Mouse (Mus musculus) forebrain, embryonic 12.5 days (tissue): Measurements from ENCODE around the gene Kat2b. TPM values are rescaled to one million over a fixed set of nuclear protein-coding genes. Genes with fewer than 3 reads are reported as not detected.
"Not testable (repeated sequence)": the region's sequence is repeated elsewhere in the genome, so short reads cannot be mapped to it uniquely, and the experiment has no call there.

Experiments
- ATAC-seq: fragments of 200-750 bp; cut with Nextera tagmentation; 2 replicates; pipeline ENCODE4 v1.8.0; 2017; ENCODE audit warnings: moderate TSS enrichment; ENCODE audit not compliant: low FRiP score
- H3K27ac ChIP-seq: fragments of 300-500 bp; sonication (generic); 2 replicates; pipeline ENCODE4 v1.5.1; 2016; ENCODE audit warnings: mild to moderate bottlenecking
- H3K27me3 ChIP-seq: fragments of 300-500 bp; sonication (generic); 2 replicates; pipeline ENCODE4 v1.6.1; 2016; ENCODE audit warnings: mild to moderate bottlenecking
- H3K36me3 ChIP-seq: fragments of 300-500 bp; sonication (generic); replicated peaks from 2 replicates; pipeline ENCODE4 v1.6.1; 2016; ENCODE audit warnings: mild to moderate bottlenecking
- H3K4me1 ChIP-seq: fragments of 300-500 bp; sonication (generic); 2 replicates; pipeline ENCODE4 v1.6.1; 2016
- H3K4me2 ChIP-seq: fragments of 300-500 bp; sonication (generic); 2 replicates; pipeline ENCODE4 v1.6.1; 2016; ENCODE audit warnings: mild to moderate bottlenecking, moderate library complexity
- H3K4me3 ChIP-seq: fragments of 300-500 bp; sonication (generic); replicated peaks from 2 replicates; pipeline ENCODE4 v1.5.1; 2016; ENCODE audit warnings: mild to moderate bottlenecking
- H3K9ac ChIP-seq: fragments of 300-500 bp; sonication (generic); 2 replicates; pipeline ENCODE4 v1.6.1; 2016; ENCODE audit warnings: mild to moderate bottlenecking
- H3K9me3 ChIP-seq: fragments of 300-500 bp; sonication (generic); 2 replicates; pipeline ENCODE4 v1.6.1; 2016
- WGBS: fragments of 180-500 bp; shearing (Covaris S2); methylation state at CpG from one replicate; pipeline ENCODE4 v1.1.7; 2016; 5-methylcytosine and 5-hydroxymethylcytosine counted together
- polyA plus RNA-seq: library from polyadenylated mRNA; unstranded; fragments of >200 nt; fragmentation: Nextera tagmentation; extraction: Ambion mirVana; gene quantifications from 2 replicates; pipeline ENCODE4 v1.2.1, GENCODE M21; 2016

Gene Kat2b
- polyA plus RNA-seq, 1 experiment from 2014 or later = 8.1 TPM

- Histone ChIP-seq H3K27ac (no peak overlapping the region), H3K4me2 (no peak overlapping the region), H3K4me3 (no peak overlapping the region), H3K36me3 (no peaks in the 10 kb centered on the region), H3K27me3 (no peaks in the 10 kb centered on the region), H3K9ac (no peak overlapping the region), H3K9me3 (no peaks in the 10 kb centered on the region), H3K4me1 (peaks cover 20% of the 10 kb centered on the region)
- ATAC-seq = no peak
- WGBS = 95% methylated on average over 5 of the region's 5 CpGs
Observed at GRCm38 (mm10) chr17:53591910-53592309, 25.2 kb downstream of the Kat2b start.

- ATAC-seq = no peak
Observed at GRCm38 (mm10) chr17:53594590-53594989, 27.9 kb downstream of the Kat2b start.

GRCm38 (mm10) chr17:53595527-53595926, 28.9 kb downstream of the Kat2b start:
- Histone ChIP-seq H3K9ac (no peak overlapping the region), H3K4me3 (no peak overlapping the region), H3K9me3 (no peaks in the 10 kb centered on the region), H3K27me3 (no peaks in the 10 kb centered on the region), H3K4me1 (peaks cover 10% of the 10 kb centered on the region; the same call in 1 of the 2 replicates), H3K27ac (no peak overlapping the region), H3K36me3 (no peaks in the 10 kb centered on the region), H3K4me2 (no peak overlapping the region)
- ATAC-seq = no peak
- WGBS = 90% methylated on average over 8 of the region's 8 CpGs

More at GRCm38 (mm10) chr17:53594590-53594989, 27.9 kb downstream of the Kat2b start:
- Histone ChIP-seq H3K9ac (no peak overlapping the region), H3K27me3 (no peaks in the 10 kb centered on the region), H3K4me1 (peaks cover 10% of the 10 kb centered on the region; the same call in 1 of the 2 replicates), H3K36me3 (no peaks in the 10 kb centered on the region), H3K9me3 (no peaks in the 10 kb centered on the region), H3K27ac (no peak overlapping the region), H3K4me3 (no peak overlapping the region), H3K4me2 (no peak overlapping the region)
- 84% methylated on average over 4 of the region's 4 CpGs for WGBS

- ATAC-seq = peak; percentile 58; the same call in 1 of the 2 replicates
- H3K9ac ChIP-seq = no peak overlapping the region
- H3K27me3 ChIP-seq = no peaks in the 10 kb centered on the region
- peaks cover 10% of the 10 kb centered on the region; the same call in 1 of the 2 replicates for H3K4me1 ChIP-seq
- WGBS = 42% methylated on average over 3 of the region's 3 CpGs
- no peaks in the 10 kb centered on the region for H3K9me3 ChIP-seq
- peak overlapping the region; percentile 36 for H3K27ac ChIP-seq
- H3K4me2 ChIP-seq = no peak overlapping the region
- H3K4me3 ChIP-seq = no peak overlapping the region
- H3K36me3 ChIP-seq = no peaks in the 10 kb centered on the region
Observed at GRCm38 (mm10) chr17:53596314-53596882, 29.7 kb downstream of the Kat2b start.

GRCm38 (mm10) chr17:53596941-53597790, 30.5 kb downstream of the Kat2b start:
- Histone ChIP-seq H3K4me1 (peaks cover 10% of the 10 kb centered on the region; the same call in 1 of the 2 replicates), H3K4me2 (no peak overlapping the region), H3K9me3 (no peaks in the 10 kb centered on the region), H3K27ac (no peak overlapping the region), H3K36me3 (no peaks in the 10 kb centered on the region), H3K27me3 (no peaks in the 10 kb centered on the region), H3K4me3 (no peak overlapping the region), H3K9ac (no peak overlapping the region)
- no peak for ATAC-seq
- 85% methylated on average over 11 of the region's 11 CpGs for WGBS

GRCm38 (mm10) chr17:53598571-53598970, 31.9 kb downstream of the Kat2b start:
- ATAC-seq = no peak
- H3K27me3 ChIP-seq = no peaks in the 10 kb centered on the region

GRCm38 (mm10) chr17:53603236-53603635, 36.6 kb downstream of the Kat2b start:
- not testable (repeated sequence) for H3K4me1 ChIP-seq, H3K9me3 ChIP-seq, H3K4me2 ChIP-seq, H3K4me3 ChIP-seq, H3K27me3 ChIP-seq, H3K36me3 ChIP-seq, H3K27ac ChIP-seq, ATAC-seq, H3K9ac ChIP-seq
- no CpG with 5 or more reads among the region's 7 CpGs for WGBS

More at GRCm38 (mm10) chr17:53598571-53598970, 31.9 kb downstream of the Kat2b start:
- WGBS = 92% methylated on average over 4 of the region's 4 CpGs
- Histone ChIP-seq H3K4me3 (no peak overlapping the region), H3K36me3 (no peaks in the 10 kb centered on the region), H3K4me2 (no peak overlapping the region), H3K27ac (no peak overlapping the region), H3K9ac (no peak overlapping the region), H3K9me3 (no peaks in the 10 kb centered on the region), H3K4me1 (peaks cover 10% of the 10 kb centered on the region; the same call in 1 of the 2 replicates)

GRCm38 (mm10) chr17:53606082-53606481, 39.4 kb downstream of the Kat2b start:
- not testable (repeated sequence) for H3K9me3 ChIP-seq, ATAC-seq, H3K36me3 ChIP-seq, H3K4me2 ChIP-seq, H3K27me3 ChIP-seq, H3K27ac ChIP-seq, H3K4me1 ChIP-seq, H3K9ac ChIP-seq, H3K4me3 ChIP-seq
- WGBS = no CpG with 5 or more reads among the region's 7 CpGs

- not testable (repeated sequence) for H3K9ac ChIP-seq, H3K4me2 ChIP-seq, H3K27me3 ChIP-seq, H3K4me1 ChIP-seq, H3K9me3 ChIP-seq, H3K27ac ChIP-seq, ATAC-seq, H3K36me3 ChIP-seq, H3K4me3 ChIP-seq
- no CpG with 5 or more reads among the region's 7 CpGs for WGBS
Observed at GRCm38 (mm10) chr17:53608924-53609323, 42.3 kb downstream of the Kat2b start.

GRCm38 (mm10) chr17:53617295-53617957, 50.8 kb downstream of the Kat2b start:
- Histone ChIP-seq H3K27me3 (no peaks in the 10 kb centered on the region), H3K9me3 (no peaks in the 10 kb centered on the region), H3K4me3 (no peak overlapping the region), H3K4me1 (no peaks in the 10 kb centered on the region), H3K9ac (no peak overlapping the region), H3K27ac (no peak overlapping the region), H3K36me3 (no peaks in the 10 kb centered on the region; the same call in 1 of the 2 replicates), H3K4me2 (no peak overlapping the region)
- WGBS = 93% methylated on average over 6 of the region's 6 CpGs
- no peak for ATAC-seq

- Histone ChIP-seq H3K27ac (no peak overlapping the region), H3K36me3 (no peaks in the 10 kb centered on the region), H3K4me3 (no peak overlapping the region), H3K9ac (no peak overlapping the region), H3K4me1 (no peaks in the 10 kb centered on the region), H3K27me3 (no peaks in the 10 kb centered on the region), H3K9me3 (no peaks in the 10 kb centered on the region), H3K4me2 (no peak overlapping the region)
- ATAC-seq = no peak
- 94% methylated on average over 7 of the region's 7 CpGs for WGBS
Observed at GRCm38 (mm10) chr17:53618369-53618768, 51.7 kb downstream of the Kat2b start.

GRCm38 (mm10) chr17:53619391-53619790, 52.7 kb downstream of the Kat2b start:
- no peak for ATAC-seq
- no peak overlapping the region for H3K27ac ChIP-seq
- H3K36me3 ChIP-seq = no peaks in the 10 kb centered on the region
- H3K4me1 ChIP-seq = no peaks in the 10 kb centered on the region
- H3K9ac ChIP-seq = no peak overlapping the region
- no peak overlapping the region for H3K4me3 ChIP-seq
- H3K27me3 ChIP-seq = no peaks in the 10 kb centered on the region
- H3K9me3 ChIP-seq = no peaks in the 10 kb centered on the region
- H3K4me2 ChIP-seq = no peak overlapping the region
